In genomic region chr1:133386209-133386608, GRCm38 (mm10) we compare ENCODE assay signal across 12 mouse cellular contexts. TPM values are rescaled to one million over a fixed set of nuclear protein-coding genes. Genes with fewer than 3 reads are reported as not detected.
A peak's percentile ranks its signal among the peaks of the same experiment; 100 is the strongest.
DNase-seq lines count a peak whose midpoint lies in the region; ATAC-seq and TF ChIP-seq lines count a peak whose summit lies in the region.
"Had no signal": no experiment of that assay in that cellular context is flagged by ENCODE, and none has a peak within 500 bp of the region (broad histone marks: within the 10 kb centered on the region; RNA-seq: fewer than 3 reads in every experiment).

No protein-coding gene starts in this region.

- no peak for ATAC-seq in forebrain, postnatal 0 days
- no peak for ATAC-seq in neural tube, embryonic 12.5 days (ENCODE audit: low FRiP score, low read depth)
- no peak for ATAC-seq in hindbrain, embryonic 16.5 days

- 23% methylated on average over 11 of the region's 11 CpGs for WGBS in forebrain, embryonic 10.5 days
- 40% methylated on average over 11 of the region's 11 CpGs for WGBS in forebrain, postnatal 0 days
- 57% methylated on average over 11 of the region's 11 CpGs for WGBS in neural tube, embryonic 12.5 days
- WGBS in hindbrain, embryonic 16.5 days = 33% methylated on average over 11 of the region's 11 CpGs

- H3K27ac ChIP-seq in forebrain, embryonic 10.5 days = peak overlapping the region; percentile 78
- H3K27ac ChIP-seq in forebrain, postnatal 0 days (ENCODE audit: low read depth, low read length) = no peak overlapping the region
- no peak overlapping the region for H3K27ac ChIP-seq in neural tube, embryonic 12.5 days
- H3K27ac ChIP-seq in hindbrain, embryonic 16.5 days (ENCODE audit: low read depth, low read length) = no peak overlapping the region

- TF ChIP-seq CTCF in forebrain, postnatal 0 days (IDR thresholded peaks at IDR 0.05; ENCODE audit: low read depth) = no peak

- peaks cover 87% of the 10 kb centered on the region for H3K36me3 ChIP-seq in forebrain, embryonic 10.5 days (replicated peaks)
- H3K36me3 ChIP-seq in forebrain, postnatal 0 days (ENCODE audit: insufficient read depth) = no peaks in the 10 kb centered on the region; the same call in 1 of the 2 replicates
- H3K36me3 ChIP-seq in neural tube, embryonic 12.5 days = peaks cover 45% of the 10 kb centered on the region
- peaks cover 6% of the 10 kb centered on the region; the same call in 1 of the 2 replicates for H3K36me3 ChIP-seq in hindbrain, embryonic 16.5 days (ENCODE audit: control insufficient read depth, insufficient read depth, low read length)

- H3K4me2 ChIP-seq in forebrain, postnatal 0 days (ENCODE audit: low read depth) = no peak overlapping the region
- H3K4me2 ChIP-seq in neural tube, embryonic 12.5 days (replicated peaks) = 0 out of 2 replicates have a peak overlapping the region, but pooled peaks have one; percentile 16
- no peak overlapping the region; the same call in 1 of the 2 replicates for H3K4me2 ChIP-seq in hindbrain, embryonic 16.5 days (ENCODE audit: low read length)

- no peak overlapping the region for H3K9ac ChIP-seq in forebrain, postnatal 0 days
- H3K9ac ChIP-seq in neural tube, embryonic 12.5 days = 0 out of 2 replicates have a peak overlapping the region, but pooled peaks have one; percentile 10
- H3K9ac ChIP-seq in hindbrain, embryonic 16.5 days (ENCODE audit: low read depth, low read length) = peak overlapping the region; percentile 45; the same call in 1 of the 2 replicates

- peaks cover 46% of the 10 kb centered on the region for H3K4me1 ChIP-seq in forebrain, embryonic 10.5 days
- H3K4me1 ChIP-seq in forebrain, postnatal 0 days (ENCODE audit: insufficient read depth) = no peaks in the 10 kb centered on the region
- H3K4me1 ChIP-seq in neural tube, embryonic 12.5 days = peaks cover 7% of the 10 kb centered on the region; the same call in 1 of the 2 replicates
- peaks cover 12% of the 10 kb centered on the region for H3K4me1 ChIP-seq in hindbrain, embryonic 16.5 days (ENCODE audit: control insufficient read depth, insufficient read depth, low read depth, low read length)

- peak overlapping the region; percentile 17; the same call in 1 of the 2 replicates for H3K4me3 ChIP-seq in forebrain, embryonic 10.5 days
- no peak overlapping the region for H3K4me3 ChIP-seq in forebrain, postnatal 0 days (ENCODE audit: low read depth, low read length)
- no peak overlapping the region for H3K4me3 ChIP-seq in neural tube, embryonic 12.5 days
- H3K4me3 ChIP-seq in hindbrain, embryonic 16.5 days (ENCODE audit: low read length) = no peak overlapping the region

- no peaks in the 10 kb centered on the region for H3K9me3 ChIP-seq in forebrain, embryonic 10.5 days
- H3K9me3 ChIP-seq in forebrain, postnatal 0 days (ENCODE audit: low read length) = no peaks in the 10 kb centered on the region
- no peaks in the 10 kb centered on the region for H3K9me3 ChIP-seq in neural tube, embryonic 12.5 days
- no peaks in the 10 kb centered on the region for H3K9me3 ChIP-seq in hindbrain, embryonic 16.5 days (ENCODE audit: control insufficient read depth, low read length)

- peaks cover 37% of the 10 kb centered on the region for H3K27me3 ChIP-seq in forebrain, embryonic 10.5 days (ENCODE audit: poor library complexity, severe bottlenecking)
- no peaks in the 10 kb centered on the region for H3K27me3 ChIP-seq in forebrain, postnatal 0 days (ENCODE audit: insufficient read depth, low read length)
- no peaks in the 10 kb centered on the region for H3K27me3 ChIP-seq in neural tube, embryonic 12.5 days (replicated peaks)
- H3K27me3 ChIP-seq in hindbrain, embryonic 16.5 days (replicated peaks; ENCODE audit: control insufficient read depth, insufficient read depth, low read length) = no peaks in the 10 kb centered on the region

- peak; percentile 37 for DNase-seq in forebrain, embryonic 10.5 days (ENCODE audit: extremely low spot score, low spot score)
- no peak for DNase-seq in forebrain, postnatal 0 days
- DNase-seq in neural tube, embryonic 10.5 days (ENCODE audit: extremely low spot score, low spot score) = no peak
- no peak for DNase-seq in adrenal gland, postnatal 4 days (ENCODE audit: low spot score in 2 of 2)
- DNase-seq in kidney, postnatal 10 days = no peak
- DNase-seq in cerebellum, adult 11 months = no peak

RNA-seq across cellular contexts. Expression of gene Etnk2, which starts 22.8 kb away (rescaled TPM):
- 1.7 and 2.3 TPM in 2 replicates for polyA plus RNA-seq in forebrain, embryonic 10.5 days (2016; fragmentation: Nextera tagmentation; extraction: Ambion mirVana)
- 15.5 and 25.3 TPM in 2 replicates for total RNA-seq in forebrain, postnatal 0 days (2014; rRNA removed)
- 10.3 and 17.6 TPM in 2 replicates for polyA plus RNA-seq in forebrain, postnatal 0 days (2015; fragmentation: Nextera tagmentation; extraction: Ambion mirVana)
- polyA plus RNA-seq in neural tube, embryonic 12.5 days (2016; fragmentation: Nextera tagmentation; extraction: Ambion mirVana) = 5.6 TPM in 2 replicates
- polyA plus RNA-seq in hindbrain, embryonic 16.5 days (2015; fragmentation: Nextera tagmentation; extraction: Ambion mirVana) = 25.7 and 29.5 TPM in 2 replicates
- total RNA-seq in adrenal gland, postnatal 4 days (2021) = 10 to 100 TPM in 1 of 2 experiments, 1 to 10 TPM in 1; 8.1 to 12.1 TPM
- total RNA-seq: common myeloid progenitor, adult 5-6 weeks had no signal

RNA-seq across cellular contexts. Expression of gene Ren1, which starts 35.9 kb away (rescaled TPM):
- polyA plus RNA-seq in forebrain, embryonic 10.5 days (2016; fragmentation: Nextera tagmentation; extraction: Ambion mirVana) = not detected in 2 replicates
- 0.14 and 0.15 TPM in 2 replicates for total RNA-seq in forebrain, postnatal 0 days (2014; rRNA removed)
- polyA plus RNA-seq in forebrain, postnatal 0 days (2015; fragmentation: Nextera tagmentation; extraction: Ambion mirVana) = 0.12 and 0.88 TPM in 2 replicates
- 0.11 and 0.20 TPM in 2 replicates for polyA plus RNA-seq in neural tube, embryonic 12.5 days (2016; fragmentation: Nextera tagmentation; extraction: Ambion mirVana)
- polyA plus RNA-seq in hindbrain, embryonic 16.5 days (2015; fragmentation: Nextera tagmentation; extraction: Ambion mirVana) = 6.6 and 7.8 TPM in 2 replicates
- 10 to 100 TPM in 1 of 2 experiments, 1 to 10 TPM in 1; 2.0 to 17.3 TPM for total RNA-seq in adrenal gland, postnatal 4 days (2021)
- total RNA-seq: common myeloid progenitor, adult 5-6 weeks; gastrocnemius, postnatal 36 days; left cerebral cortex, postnatal 4 days had no signal

RNA-seq across cellular contexts. Expression of gene Sox13, which starts 38.0 kb away (rescaled TPM):
- polyA plus RNA-seq in forebrain, embryonic 10.5 days (2016; fragmentation: Nextera tagmentation; extraction: Ambion mirVana) = 12.5 and 14.1 TPM in 2 replicates
- total RNA-seq in forebrain, postnatal 0 days (2014; rRNA removed) = 8.0 and 9.7 TPM in 2 replicates
- 2.0 and 3.0 TPM in 2 replicates for polyA plus RNA-seq in forebrain, postnatal 0 days (2015; fragmentation: Nextera tagmentation; extraction: Ambion mirVana)
- polyA plus RNA-seq in neural tube, embryonic 12.5 days (2016; fragmentation: Nextera tagmentation; extraction: Ambion mirVana) = 14.2 and 14.8 TPM in 2 replicates
- polyA plus RNA-seq in hindbrain, embryonic 16.5 days (2015; fragmentation: Nextera tagmentation; extraction: Ambion mirVana) = 2.9 and 5.1 TPM in 2 replicates
- 10 to 100 TPM; 26.0 to 35.2 TPM for total RNA-seq in adrenal gland, postnatal 4 days (2021)
- total RNA-seq: MEL had no signal
